In genomic region chr4:123960955-123961354, GRCm38 (mm10) we compare ENCODE assay signal across 25 mouse cellular contexts. TPM values are rescaled to one million over a fixed set of nuclear protein-coding genes. Genes with fewer than 3 reads are reported as not detected.
DNase-seq lines count a peak whose midpoint lies in the region; ATAC-seq and TF ChIP-seq lines count a peak whose summit lies in the region.
"Had no signal": no experiment of that assay in that cellular context is flagged by ENCODE, and none has a peak within 500 bp of the region (broad histone marks: within the 10 kb centered on the region; RNA-seq: fewer than 3 reads in every experiment).

No protein-coding gene starts in this region.

- no peaks in the 10 kb centered on the region for H3K36me3 ChIP-seq in heart, embryonic 14.5 days (ENCODE audit: control insufficient read depth, insufficient read depth, low read length)
- H3K36me3 ChIP-seq in liver, adult 2 months (ENCODE audit: control insufficient read depth, insufficient read depth, low read length) = no peaks in the 10 kb centered on the region
- no peaks in the 10 kb centered on the region for H3K36me3 ChIP-seq in liver, embryonic 11.5 days (ENCODE audit: control insufficient read depth, insufficient read depth, low read length)
- H3K36me3 ChIP-seq: hindbrain, embryonic 10.5 days; midbrain, embryonic 15.5 days; neural tube, embryonic 15.5 days had no signal

- H3K9ac ChIP-seq in heart, embryonic 14.5 days (ENCODE audit: low read length) = no peak overlapping the region
- H3K9ac ChIP-seq in liver, adult 2 months (ENCODE audit: low read depth, low read length) = no peak overlapping the region
- no peak overlapping the region for H3K9ac ChIP-seq in liver, embryonic 11.5 days (ENCODE audit: low read depth, low read length)
- H3K9ac ChIP-seq: liver, embryonic 14.5 days; midbrain, embryonic 15.5 days; neural tube, embryonic 15.5 days had no signal

- no peak overlapping the region for H3K4me3 ChIP-seq in heart, embryonic 14.5 days (ENCODE audit: control insufficient read depth in 1 of 2, insufficient read depth in 1 of 2, low read depth in 1 of 2, low read length in 2 of 2)
- no peak overlapping the region for H3K4me3 ChIP-seq in liver, adult 2 months (ENCODE audit: insufficient read depth, low read depth, low read length)
- no peak overlapping the region for H3K4me3 ChIP-seq in liver, embryonic 11.5 days (ENCODE audit: low read depth, low read length)
- H3K4me3 ChIP-seq: hindbrain, embryonic 10.5 days; megakaryocyte, embryonic 14.5 days; midbrain, embryonic 15.5 days; neural tube, embryonic 15.5 days had no signal

- TF ChIP-seq POLR2A in liver, adult 2 months (IDR thresholded peaks at IDR 0.05; ENCODE audit: extremely low read depth, insufficient read depth, low read length) = no peak

- WGBS in heart, embryonic 14.5 days = 40% methylated on average over 4 of the region's 4 CpGs
- WGBS in liver, adult 2 months = 17% methylated on average over 4 of the region's 4 CpGs
- 62% methylated on average over 4 of the region's 4 CpGs for WGBS in liver, embryonic 11.5 days

- H3K27me3 ChIP-seq in heart, embryonic 14.5 days (ENCODE audit: control insufficient read depth, insufficient read depth, low read length) = peaks cover 11% of the 10 kb centered on the region
- H3K27me3 ChIP-seq in liver, adult 2 months (ENCODE audit: control insufficient read depth, insufficient read depth, low read length) = no peaks in the 10 kb centered on the region
- peaks cover 18% of the 10 kb centered on the region for H3K27me3 ChIP-seq in liver, embryonic 11.5 days (replicated peaks; ENCODE audit: control insufficient read depth, insufficient read depth, low read length)
- H3K27me3 ChIP-seq: Patski had no signal

- peak; percentile 25 for DNase-seq in adrenal gland, postnatal 10 days
- DNase-seq in adrenal gland, postnatal 25 days = no peak
- DNase-seq in heart, postnatal 4 days = no peak
- DNase-seq in liver, adult 2 months (ENCODE audit: extremely low read depth, low read depth, low spot score) = peak; percentile 26
- DNase-seq in liver, embryonic 11.5 days (ENCODE audit: low spot score) = no peak
- peak; percentile 55 for DNase-seq in testis, postnatal 10 days (ENCODE audit: low spot score)
- no peak for DNase-seq in testis, postnatal 14 days (ENCODE audit: low spot score)
- DNase-seq: cerebellum, adult 11-12 months; cerebellum, postnatal 14 days had no signal

- peak overlapping the region; percentile 31 for H3K4me2 ChIP-seq in heart, embryonic 14.5 days (ENCODE audit: low read length)
- H3K4me2 ChIP-seq in liver, embryonic 11.5 days = no peak overlapping the region
- H3K4me2 ChIP-seq: midbrain, embryonic 15.5 days; neural tube, embryonic 15.5 days had no signal

- H3K27ac ChIP-seq in heart, embryonic 14.5 days (replicated peaks in 1 of 2; ENCODE audit: control insufficient read depth in 1 of 2, insufficient read depth in 1 of 2, low read depth in 2 of 2, low read length in 2 of 2) = no peak overlapping the region
- no peak overlapping the region for H3K27ac ChIP-seq in liver, adult 2 months (replicated peaks; ENCODE audit: insufficient read depth, low read depth, low read length)
- no peak overlapping the region for H3K27ac ChIP-seq in liver, embryonic 11.5 days (ENCODE audit: low read depth, low read length)
- H3K27ac ChIP-seq: hindbrain, embryonic 10.5 days; hindbrain, postnatal 0 days; liver, embryonic 14.5 days; midbrain, embryonic 15.5 days; neural tube, embryonic 15.5 days had no signal

- TF ChIP-seq CTCF in liver, adult 2 months (IDR thresholded peaks at IDR 0.05; ENCODE audit: low read depth, low read length) = no peak

- ATAC-seq in heart, embryonic 14.5 days (ENCODE audit: insufficient number of reproducible peaks, insufficient read depth, low FRiP score, low read depth) = no peak
- no peak for ATAC-seq in liver, embryonic 11.5 days (replicated peaks; ENCODE audit: low FRiP score)
- ATAC-seq: hindbrain, postnatal 0 days; intestine, postnatal 0 days; midbrain, embryonic 15.5 days; Patski had no signal

- no peaks in the 10 kb centered on the region for H3K79me2 ChIP-seq in liver, adult 2 months (ENCODE audit: control insufficient read depth, insufficient read depth, low read length)

- H3K9me3 ChIP-seq in heart, embryonic 14.5 days (ENCODE audit: control insufficient read depth, low read length) = no peaks in the 10 kb centered on the region
- no peaks in the 10 kb centered on the region for H3K9me3 ChIP-seq in liver, embryonic 11.5 days (ENCODE audit: control insufficient read depth, low read length)
- H3K9me3 ChIP-seq: hindbrain, embryonic 10.5 days; megakaryocyte, embryonic 14.5 days; midbrain, embryonic 15.5 days; neural tube, embryonic 15.5 days had no signal

- peaks cover 6 to 15% of the 10 kb centered on the region in 2 experiments for H3K4me1 ChIP-seq in heart, embryonic 14.5 days (ENCODE audit: control insufficient read depth in 2 of 2, insufficient read depth in 2 of 2, low read length in 2 of 2)
- H3K4me1 ChIP-seq in liver, adult 2 months (ENCODE audit: control insufficient read depth, insufficient read depth, low read length) = peaks cover 9% of the 10 kb centered on the region
- H3K4me1 ChIP-seq in liver, embryonic 11.5 days (replicated peaks; ENCODE audit: control insufficient read depth, insufficient read depth, low read length) = no peaks in the 10 kb centered on the region; the same call in 1 of the 2 replicates

RNA-seq across cellular contexts. Expression of gene 4930535I16Rik, which starts 43.1 kb away (rescaled TPM):
- not detected for total RNA-seq in adrenal gland, postnatal 10 days (2021)
- total RNA-seq in adrenal gland, postnatal 25 days (2021) = not detected in 2 replicates
- polyA plus RNA-seq in heart, embryonic 14.5 days (2014; fragmentation: Nextera tagmentation; extraction: Ambion mirVana) = not detected in 2 replicates
- not detected for total RNA-seq in heart, postnatal 4 days (2021)
- not detected in 2 replicates for total RNA-seq in liver, adult 2 months (2014; rRNA removed)
- 0.21 TPM in 1 of 2 replicates, not detected in the other for polyA plus RNA-seq in liver, adult 2 months (2012; rRNA removed)
- not detected in 2 replicates for polyA plus RNA-seq in liver, embryonic 11.5 days (2014; fragmentation: Nextera tagmentation; extraction: Ambion mirVana)
- total RNA-seq: adrenal gland, postnatal 36 days; gastrocnemius, adult 18-20 months; hindbrain, postnatal 0 days; left cerebral cortex, adult 18-20 months; left cerebral cortex, postnatal 36 days had no signal
- polyA plus RNA-seq: forebrain, embryonic 11.5 days; gonadal fat pad, adult 2 months; hindbrain, embryonic 10.5 days; hindbrain, postnatal 0 days; intestine, postnatal 0 days; liver, embryonic 14.5 days; midbrain, embryonic 15.5 days; neural tube, embryonic 15.5 days; stomach, embryonic 16.5 days had no signal

RNA-seq across cellular contexts. Expression of gene Rragc, which starts 43.7 kb away (rescaled TPM):
- total RNA-seq in adrenal gland, postnatal 10 days (2021) = 10 to 100 TPM; 75.9 to 79.0 TPM
- 72.6 and 83.4 TPM in 2 replicates for total RNA-seq in adrenal gland, postnatal 25 days (2021)
- polyA plus RNA-seq in heart, embryonic 14.5 days (2014; fragmentation: Nextera tagmentation; extraction: Ambion mirVana) = 45.0 and 48.6 TPM in 2 replicates
- 10 to 100 TPM; 50.8 to 52.6 TPM for total RNA-seq in heart, postnatal 4 days (2021)
- total RNA-seq in liver, adult 2 months (2014; rRNA removed) = 32.7 and 41.6 TPM in 2 replicates
- polyA plus RNA-seq in liver, adult 2 months (2012; rRNA removed) = 26.1 and 27.3 TPM in 2 replicates
- 37.8 and 39.9 TPM in 2 replicates for polyA plus RNA-seq in liver, embryonic 11.5 days (2014; fragmentation: Nextera tagmentation; extraction: Ambion mirVana)

RNA-seq across cellular contexts. Expression of gene Mycbp, which starts 56.3 kb away (rescaled TPM):
- total RNA-seq in adrenal gland, postnatal 10 days (2021) = 10 to 100 TPM; 46.0 to 50.3 TPM
- total RNA-seq in adrenal gland, postnatal 25 days (2021) = 43.3 and 49.4 TPM in 2 replicates
- polyA plus RNA-seq in heart, embryonic 14.5 days (2014; fragmentation: Nextera tagmentation; extraction: Ambion mirVana) = 57.1 and 58.5 TPM in 2 replicates
- 10 to 100 TPM; 28.9 to 31.2 TPM for total RNA-seq in heart, postnatal 4 days (2021)
- 17.8 and 18.5 TPM in 2 replicates for total RNA-seq in liver, adult 2 months (2014; rRNA removed)
- 10.3 and 15.8 TPM in 2 replicates for polyA plus RNA-seq in liver, adult 2 months (2012; rRNA removed)
- polyA plus RNA-seq in liver, embryonic 11.5 days (2014; fragmentation: Nextera tagmentation; extraction: Ambion mirVana) = 102 and 106 TPM in 2 replicates

Comparison
In these comparisons a context has a peak if more than half of its experiments do, and no peak if none do; other contexts are left out.
1. DNase-seq: peak in adrenal gland, postnatal 10 days (single experiment), liver, adult 2 months (single experiment) and testis, postnatal 10 days (single experiment); none in adrenal gland, postnatal 25 days (single experiment), heart, postnatal 4 days (single experiment), liver, embryonic 11.5 days (single experiment) and testis, postnatal 14 days (single experiment).